Mouse (Mus musculus) 3134 (cell line): ENCODE measurements around the gene Scamp2.
A peak's percentile ranks its signal among the peaks of the same experiment; 100 is the strongest.

Experiments used
- DNase-seq: peaks from one replicate; pipeline ENCODE4 v3.0.0-alpha.2; 2011; ENCODE audit warnings: low spot score; ENCODE audit not compliant: insufficient read length; ENCODE audit errors: extremely low read depth

The Scamp2 gene

GRCm38 (mm10) chr9:57550126-57550862 is 10.4 kb upstream of the Scamp2 start:
- DNase-seq: no peak

DNA sequence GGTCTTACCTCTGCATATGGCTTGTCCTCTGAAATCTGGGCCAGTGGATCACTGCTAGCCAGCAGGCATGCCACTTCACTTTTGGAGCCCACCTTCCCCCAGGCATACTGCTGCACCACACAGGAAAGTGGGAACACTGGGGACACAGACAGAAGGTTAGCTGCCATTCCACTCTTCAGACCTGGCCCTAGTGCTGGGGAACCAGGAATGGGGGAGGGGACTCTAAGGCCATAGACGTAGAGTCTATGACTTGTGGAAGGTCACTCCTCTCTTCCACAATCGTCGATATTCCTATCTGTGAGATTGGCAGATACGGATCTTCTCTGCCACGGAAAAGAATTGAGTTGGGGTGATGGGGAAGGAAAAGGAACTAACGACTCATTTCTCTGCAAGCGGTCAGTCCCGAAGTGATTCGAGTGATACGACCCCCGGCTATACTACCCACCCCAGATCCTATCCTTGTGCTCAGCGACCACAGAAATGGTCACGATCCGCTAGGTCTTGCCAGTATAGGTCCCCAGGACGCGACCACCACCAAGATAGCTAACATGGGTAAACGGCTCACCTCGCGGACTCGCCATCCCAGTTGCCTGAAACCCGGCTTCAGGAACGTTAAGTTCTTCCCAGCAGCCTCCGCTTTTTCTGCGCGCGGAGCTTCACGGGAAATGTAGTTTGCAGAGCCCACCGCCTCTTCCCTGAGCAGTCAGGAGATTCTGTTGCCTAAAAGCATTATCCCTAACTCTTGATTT is 8.4 kb upstream of the Scamp2 start, which contains the start of gene Mpi:
Gene Mpi, minus strand, starts transcription at position 625 of the 749 bp plus-strand sequence.
- peak; percentile 59 for DNase-seq

- no peak for DNase-seq
These were observed 7.6 kb upstream of the Scamp2 start for GRCm38 (mm10) chr9:57553119-57553518.

DNA sequence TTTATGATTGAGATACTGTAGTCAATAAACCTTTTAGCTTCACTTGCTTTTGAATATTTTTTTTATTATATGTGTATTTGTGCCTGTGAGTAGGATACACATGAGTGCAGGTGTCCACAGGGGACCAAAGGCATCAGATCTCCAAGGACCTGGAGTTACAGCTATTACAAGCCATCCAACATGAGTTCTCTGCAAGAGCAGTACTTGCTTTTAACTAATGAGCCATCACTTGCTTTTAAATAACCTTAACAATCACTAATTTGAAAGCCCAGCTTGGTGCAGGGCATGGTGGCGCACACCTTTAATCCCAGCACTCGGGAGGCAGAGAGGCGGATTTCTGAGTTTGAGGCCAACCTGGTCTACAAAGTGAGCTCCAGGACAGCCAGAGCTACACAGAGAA is 6.0 kb upstream of the Scamp2 start:
- no peak for DNase-seq

DNA sequence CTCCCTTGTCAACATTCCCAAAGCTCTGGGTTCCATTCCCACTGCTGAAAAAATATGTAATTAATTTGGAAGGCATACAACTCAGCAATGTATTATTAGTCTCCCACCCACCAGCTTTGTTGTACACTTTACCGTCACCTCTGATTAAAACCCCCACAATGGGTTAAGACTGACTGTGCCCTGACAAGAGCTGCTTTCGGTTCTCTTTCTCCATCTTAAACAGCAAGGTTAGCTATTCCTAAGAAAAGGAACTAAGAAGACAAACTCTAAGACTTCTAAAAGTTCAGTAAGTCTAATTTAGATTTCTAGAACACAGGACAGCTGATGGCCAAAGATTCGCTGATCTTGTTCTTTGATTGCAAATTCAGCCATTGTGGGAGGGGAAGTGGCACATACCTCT is 3.5 kb upstream of the Scamp2 start:
- no peak for DNase-seq

GRCm38 (mm10) chr9:57558625-57559024 is 2.1 kb upstream of the Scamp2 start:
- no peak for DNase-seq

GRCm38 (mm10) chr9:57559568-57559967 is 1.2 kb upstream of the Scamp2 start:
- no peak for DNase-seq

GRCm38 (mm10) chr9:57560263-57560662 is 480 bp upstream of the Scamp2 start:
- DNase-seq: no peak

DNA sequence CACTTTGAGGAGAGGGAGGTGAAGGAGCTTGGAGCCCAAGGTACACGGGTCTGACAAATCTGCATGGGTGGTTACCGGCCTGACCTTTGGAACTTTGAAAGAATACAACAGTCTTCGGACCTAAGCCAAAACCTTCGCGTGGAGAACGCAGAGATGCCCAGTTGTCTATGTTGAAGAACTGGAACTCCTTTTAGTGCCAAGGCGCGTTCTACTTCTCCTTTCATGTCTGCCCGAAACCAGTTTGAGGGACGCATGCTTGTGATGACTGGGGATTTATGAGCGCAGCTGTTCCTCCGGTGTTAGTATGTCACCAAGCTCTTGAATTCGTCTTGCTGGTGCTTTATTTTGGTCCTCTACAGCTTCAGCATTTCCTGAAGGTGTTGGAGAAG is 962 bp downstream of the Scamp2 start:
- DNase-seq: no peak

DNA sequence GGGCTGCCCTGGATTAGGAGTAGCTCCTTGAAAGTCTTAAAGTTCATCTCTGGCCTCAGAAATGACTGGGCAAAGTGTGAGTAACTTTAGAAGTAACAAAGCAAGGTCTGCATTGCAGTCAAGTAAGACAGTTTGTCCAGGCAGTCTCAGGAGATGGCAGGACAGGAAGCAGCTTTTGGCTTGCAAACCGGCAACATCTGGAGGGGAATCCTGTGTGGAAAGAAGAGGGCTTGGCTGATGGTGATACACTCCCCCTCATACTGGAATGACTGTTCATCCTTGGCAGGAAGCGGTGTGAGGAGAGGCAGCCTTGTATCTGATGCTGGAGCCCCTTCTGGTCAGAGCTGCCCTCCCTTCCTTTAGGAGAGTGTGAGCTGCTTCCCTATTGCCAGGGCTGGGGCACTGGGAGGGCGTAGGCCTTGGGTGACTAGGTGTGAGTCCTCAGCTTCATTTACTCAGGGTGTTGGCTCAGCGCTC is 2.2 kb downstream of the Scamp2 start:
- DNase-seq: no peak

DNA sequence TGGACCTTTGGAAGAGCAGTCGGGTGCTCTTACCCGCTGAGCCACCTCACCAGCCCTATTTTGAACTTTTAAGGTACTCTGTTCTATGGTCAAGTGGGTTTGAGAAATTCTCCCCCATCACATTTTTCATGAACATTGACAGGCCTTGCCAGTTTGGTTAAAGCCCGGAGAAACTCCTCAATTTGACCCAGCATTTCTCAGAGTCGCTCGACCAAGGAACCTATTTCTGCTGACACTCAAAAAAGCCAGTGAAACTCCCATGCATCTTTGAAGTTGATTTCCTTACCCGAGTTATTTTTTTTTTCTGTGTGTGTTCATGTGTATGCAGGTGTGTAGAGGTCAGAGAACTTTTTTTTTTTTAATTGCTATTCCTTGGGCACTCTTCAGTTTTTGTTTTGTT is 3.9 kb downstream of the Scamp2 start:
- no peak for DNase-seq

DNA sequence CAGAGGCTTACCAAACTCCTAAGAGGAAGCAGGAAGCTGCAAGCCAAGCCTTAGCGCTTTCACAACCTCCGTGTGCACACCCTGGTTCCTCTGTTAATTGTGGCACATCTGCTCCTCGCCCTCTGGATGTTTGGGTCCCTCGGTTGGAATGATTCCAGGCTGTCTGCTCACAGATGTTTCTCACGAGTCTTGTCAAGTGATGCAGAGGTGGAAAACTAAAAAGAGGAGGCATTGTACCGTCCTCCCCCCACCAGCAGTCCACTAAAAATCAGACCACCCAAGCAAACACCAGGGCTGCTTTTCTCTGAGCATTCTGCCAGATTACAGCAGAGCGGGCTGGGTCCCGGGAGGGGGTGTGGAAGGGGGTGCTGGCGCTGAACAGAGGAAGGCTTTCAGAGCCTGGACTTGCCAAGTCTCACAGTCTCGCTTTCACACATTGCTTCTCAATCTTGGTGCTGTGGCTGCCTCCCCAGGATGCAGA is 5.0 kb downstream of the Scamp2 start:
- DNase-seq: no peak

DNA sequence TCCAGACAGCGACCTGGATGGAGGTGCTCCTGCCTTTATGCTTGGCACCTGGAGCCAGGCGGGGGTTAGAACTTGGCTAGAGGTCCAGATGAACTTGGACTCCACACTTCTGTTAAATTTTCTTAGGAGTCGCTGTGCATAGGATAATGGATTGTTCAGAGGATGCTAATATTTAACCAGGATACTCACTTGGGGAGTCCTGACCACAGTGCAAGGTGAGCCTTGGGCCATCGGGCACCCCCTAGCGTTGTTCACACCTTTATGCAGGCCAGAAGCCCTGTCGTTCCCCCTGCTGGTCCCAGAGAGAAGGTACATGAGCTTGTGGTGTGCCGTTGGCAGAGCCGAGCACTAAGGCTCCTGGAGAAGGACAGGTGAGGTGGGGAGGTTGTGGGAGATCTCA is 6.1 kb downstream of the Scamp2 start:
- no peak for DNase-seq

- DNase-seq: no peak
These were observed 7.8 kb downstream of the Scamp2 start for GRCm38 (mm10) chr9:57568500-57568899.

DNA sequence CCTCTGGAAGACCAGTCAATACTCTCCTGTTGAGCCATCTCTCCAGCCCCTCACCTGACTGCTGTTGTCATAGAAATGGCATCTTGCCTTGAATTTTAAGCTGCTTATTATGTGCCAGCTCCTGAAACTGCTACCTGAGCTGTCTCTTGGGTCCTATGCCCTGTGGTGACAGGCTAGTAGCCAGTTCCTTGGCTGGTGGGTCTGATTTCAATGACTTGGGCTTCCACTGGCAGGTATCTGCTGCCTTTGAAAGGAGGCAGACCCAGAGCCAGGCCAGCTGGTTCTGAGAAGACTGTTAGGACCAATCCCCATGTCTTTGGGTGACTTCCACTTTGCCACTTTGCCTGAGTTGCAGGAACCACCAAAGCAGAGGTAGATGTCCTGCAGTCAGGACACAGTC is 13.7 kb downstream of the Scamp2 start:
- no peak for DNase-seq

- no peak for DNase-seq
These were observed 14.8 kb downstream of the Scamp2 start for GRCm38 (mm10) chr9:57575577-57575976.

- no peak for DNase-seq
These were observed 16.6 kb downstream of the Scamp2 start for GRCm38 (mm10) chr9:57577144-57577849.

DNA sequence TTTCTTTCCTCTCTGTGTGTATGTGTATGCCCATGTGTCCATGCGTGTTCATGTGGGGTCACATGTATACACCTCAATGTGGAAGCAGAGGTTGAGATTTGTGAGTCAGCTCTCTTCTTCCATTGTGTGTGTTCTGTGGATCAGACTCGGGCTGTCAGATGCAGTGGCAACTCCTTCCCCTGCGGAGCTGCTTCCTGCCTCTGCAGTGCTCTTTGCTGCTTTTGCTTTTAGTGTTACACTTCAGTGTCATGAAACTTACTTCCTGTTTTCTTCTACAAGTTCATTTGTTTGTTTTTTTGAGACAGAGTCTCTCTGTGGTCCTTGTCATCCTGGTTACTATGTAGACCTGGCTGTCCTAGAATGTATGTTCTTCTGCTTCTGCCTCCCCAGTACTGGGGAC is 24.2 kb downstream of the Scamp2 start:
- no peak for DNase-seq

DNA sequence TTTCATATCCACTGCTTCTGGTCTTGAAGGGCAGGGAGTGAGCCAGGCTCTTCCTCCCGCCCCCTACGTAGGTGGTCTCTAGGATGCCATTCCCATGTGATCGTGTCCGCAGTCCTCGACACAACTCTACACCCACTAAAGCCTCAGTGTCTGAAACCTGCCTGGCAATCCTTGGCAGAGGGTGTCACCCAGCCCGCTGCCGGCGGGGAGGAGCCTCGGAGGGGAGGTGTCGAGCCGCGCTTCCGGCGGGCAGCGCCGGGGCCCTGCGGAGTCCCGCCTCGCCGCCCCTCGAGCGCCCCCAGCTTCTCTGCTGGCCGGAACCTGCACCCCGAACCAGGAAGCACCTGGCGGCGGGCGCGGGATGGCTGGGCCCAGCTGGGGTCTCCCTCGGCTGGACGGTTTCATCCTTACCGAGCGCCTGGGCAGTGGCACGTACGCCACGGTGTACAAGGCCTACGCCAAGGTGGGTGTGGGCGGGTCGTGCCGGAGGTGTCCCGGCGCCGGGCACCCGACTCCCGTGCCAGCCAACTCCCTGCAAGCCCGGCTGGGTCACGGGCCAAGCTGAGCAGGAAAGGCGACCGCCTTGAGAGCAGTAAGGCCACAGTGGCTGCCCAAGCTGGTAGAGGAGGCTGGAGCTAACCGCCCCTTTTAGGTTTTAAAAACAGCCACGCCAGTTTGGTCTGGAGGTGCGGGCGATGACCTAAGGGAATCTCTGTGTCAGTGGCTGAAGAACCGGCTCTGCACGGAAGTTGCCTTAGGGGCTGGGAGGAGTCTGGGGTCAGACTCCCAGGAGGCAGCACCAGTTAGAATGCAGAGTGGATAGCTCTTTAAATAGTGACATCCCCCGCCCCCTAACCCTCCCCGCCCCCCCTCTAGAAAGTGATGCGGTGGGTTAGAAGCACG is 28.7 kb downstream of the Scamp2 start, which contains the start of gene Ulk3:
Gene Ulk3, plus strand, starts transcription at position 229 of the 903 bp plus-strand sequence.
- DNase-seq: peak; percentile 89

DNA sequence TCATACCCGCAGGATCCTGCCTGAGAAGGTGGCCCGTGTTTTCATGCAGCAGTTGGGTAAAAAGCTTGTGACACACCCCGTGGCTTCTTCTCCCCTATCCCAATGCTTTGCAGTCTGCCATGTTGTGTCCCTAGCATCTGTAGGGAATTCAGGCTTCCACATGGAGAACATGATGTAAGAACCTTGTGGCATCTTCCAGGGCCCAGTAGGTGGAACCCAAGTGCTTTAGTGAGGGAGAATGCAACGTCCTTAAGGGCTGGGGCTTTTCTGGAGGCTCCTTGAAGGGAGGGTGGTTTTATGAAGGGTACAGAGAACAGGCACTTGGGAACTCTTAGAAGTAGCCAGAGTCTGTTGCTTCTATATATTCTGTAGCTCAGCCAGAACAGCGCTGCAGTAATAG is 30.0 kb downstream of the Scamp2 start:
- DNase-seq: peak; percentile 42
